Comparison of ENCODE assay signal across 2 mouse cellular contexts in the genomic region with DNA sequence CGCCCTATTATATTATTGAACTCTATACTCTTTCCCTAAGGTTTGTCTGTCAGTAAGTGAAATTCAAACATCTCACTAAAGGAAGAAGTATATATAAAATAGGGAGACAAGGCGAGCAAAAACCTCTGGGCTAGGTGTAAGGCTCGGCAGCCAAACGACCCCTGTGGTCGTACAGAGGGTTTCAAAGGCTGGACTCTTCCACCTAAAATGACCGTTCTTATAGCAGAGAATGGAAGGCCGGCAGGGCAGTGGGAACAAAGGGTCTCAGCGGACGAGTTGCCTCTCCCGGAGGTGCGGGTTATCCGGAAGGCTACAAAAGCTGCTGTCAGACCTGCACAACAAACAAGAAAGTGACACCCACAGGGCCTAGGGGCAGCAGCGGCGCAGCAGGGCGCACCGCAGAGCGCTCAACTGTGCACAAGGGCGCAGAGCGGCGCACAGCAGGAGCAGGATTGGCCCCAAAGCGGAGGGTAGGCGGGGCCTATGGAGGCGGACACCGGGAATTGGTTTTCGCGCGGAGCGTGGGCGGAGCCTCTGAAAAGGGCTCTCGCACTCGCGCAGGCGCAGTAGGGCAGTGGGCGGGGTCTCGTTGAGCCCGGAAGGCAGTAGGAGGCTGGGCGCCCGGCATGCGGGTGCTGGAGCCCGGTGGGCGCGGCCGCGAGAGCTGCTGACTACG.
TF ChIP-seq lines count a peak whose summit lies in the region.

TSS of gene Faim (plus strand) at position 574 of the 676 bp plus-strand sequence.

TF ChIP-seq in C2C12, 6 proteins besides CTCF, POLR2A, EP300 and RAD21 (continued from another document):
- TF ChIP-seq MYOG (IDR thresholded peaks at IDR 0.05; ENCODE audit: control insufficient read depth, extremely low read depth, insufficient read length), result no peak

TF ChIP-seq in myocyte, 11 proteins besides CTCF, POLR2A, EP300 and RAD21 (continued from another document):
- peak; percentile 3 for TF ChIP-seq E2F4 (IDR thresholded peaks at IDR 0.05; ENCODE audit: insufficient read depth)
- TF ChIP-seq USF1 (IDR thresholded peaks at IDR 0.05; ENCODE audit: low read depth), result no peak
- TF ChIP-seq MYOG (IDR thresholded peaks at IDR 0.05; ENCODE audit: control insufficient read depth in 1 of 3, insufficient read depth in 1 of 3, insufficient read length in 2 of 3, low read depth in 2 of 3), result peak in 1 of 3 experiments; percentile 37
- no peak for TF ChIP-seq TCF3 (IDR thresholded peaks at IDR 0.05; ENCODE audit: insufficient read length, low read depth)
- no peak for TF ChIP-seq CEBPB (IDR thresholded peaks at IDR 0.05; ENCODE audit: insufficient read depth, poor library complexity, severe bottlenecking)
